Mouse (Mus musculus): ENCODE data around the gene Zmym6.
A peak's percentile ranks its signal among the peaks of the same experiment; 100 is the strongest.
"Not testable (repeated sequence)": the region's sequence is repeated elsewhere in the genome, so short reads cannot be mapped to it uniquely, and the experiment has no call there.

Gene Zmym6

DNA sequence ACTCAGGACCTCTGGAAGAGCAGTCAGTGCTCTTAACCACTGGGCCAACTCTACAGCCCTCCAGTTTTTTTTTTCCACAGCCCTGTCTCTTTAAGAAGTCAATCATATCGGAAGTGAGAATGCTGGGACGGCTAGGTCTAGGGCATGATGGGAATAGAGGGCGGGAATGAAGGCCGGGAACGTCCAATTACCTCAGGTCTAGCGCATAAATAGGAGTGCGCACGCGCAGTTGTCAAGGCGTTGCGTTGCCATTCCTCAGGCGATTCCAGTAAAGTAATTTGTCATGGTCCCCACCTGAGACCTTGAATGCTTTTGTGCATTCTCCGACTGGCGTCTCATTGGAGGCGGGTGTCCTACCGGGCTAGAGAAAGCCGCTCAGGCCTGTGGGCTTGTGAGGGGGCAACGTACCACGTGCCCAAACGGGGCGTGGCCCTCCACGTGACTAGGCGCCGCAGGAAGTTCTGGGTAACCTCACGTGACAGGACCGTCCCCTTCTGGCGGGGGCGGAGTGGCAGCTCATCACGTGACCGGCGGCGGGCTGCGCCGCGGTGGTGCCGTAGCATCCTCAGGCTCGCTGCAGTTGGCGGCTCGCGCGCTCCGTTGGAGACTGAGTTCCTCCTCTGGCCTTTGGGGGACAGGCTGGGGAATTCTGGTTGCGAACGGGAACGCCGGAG lies at the start of gene Zmym6:
Zmym6 (plus strand) TSS at position 509 of the 674 bp plus-strand sequence.
- DNase-seq (ENCODE audit: low read depth, low spot score), result peak; percentile 94

DNA sequence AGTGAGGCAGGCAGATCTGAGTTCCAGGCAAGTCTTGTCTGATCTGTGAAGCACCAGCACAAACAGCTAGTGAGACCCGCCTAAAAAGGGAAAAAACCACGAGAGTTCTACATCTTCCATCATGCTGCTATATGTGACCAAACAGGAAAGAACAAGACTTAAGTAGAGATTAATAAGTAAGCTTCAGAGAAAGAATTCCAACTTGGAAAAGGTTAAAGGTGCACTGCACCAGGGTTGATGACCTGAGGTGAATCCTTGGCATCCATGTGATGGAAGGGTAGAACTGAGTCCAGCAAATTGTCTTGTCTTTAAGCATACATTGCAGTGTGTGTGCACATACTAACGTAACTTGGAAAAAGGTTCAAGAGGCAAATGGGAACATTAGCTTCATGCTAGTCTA lies 40.0 kb upstream of the Zmym6 start:
- DNase-seq (ENCODE audit: low read depth, low spot score), result no peak

DNA sequence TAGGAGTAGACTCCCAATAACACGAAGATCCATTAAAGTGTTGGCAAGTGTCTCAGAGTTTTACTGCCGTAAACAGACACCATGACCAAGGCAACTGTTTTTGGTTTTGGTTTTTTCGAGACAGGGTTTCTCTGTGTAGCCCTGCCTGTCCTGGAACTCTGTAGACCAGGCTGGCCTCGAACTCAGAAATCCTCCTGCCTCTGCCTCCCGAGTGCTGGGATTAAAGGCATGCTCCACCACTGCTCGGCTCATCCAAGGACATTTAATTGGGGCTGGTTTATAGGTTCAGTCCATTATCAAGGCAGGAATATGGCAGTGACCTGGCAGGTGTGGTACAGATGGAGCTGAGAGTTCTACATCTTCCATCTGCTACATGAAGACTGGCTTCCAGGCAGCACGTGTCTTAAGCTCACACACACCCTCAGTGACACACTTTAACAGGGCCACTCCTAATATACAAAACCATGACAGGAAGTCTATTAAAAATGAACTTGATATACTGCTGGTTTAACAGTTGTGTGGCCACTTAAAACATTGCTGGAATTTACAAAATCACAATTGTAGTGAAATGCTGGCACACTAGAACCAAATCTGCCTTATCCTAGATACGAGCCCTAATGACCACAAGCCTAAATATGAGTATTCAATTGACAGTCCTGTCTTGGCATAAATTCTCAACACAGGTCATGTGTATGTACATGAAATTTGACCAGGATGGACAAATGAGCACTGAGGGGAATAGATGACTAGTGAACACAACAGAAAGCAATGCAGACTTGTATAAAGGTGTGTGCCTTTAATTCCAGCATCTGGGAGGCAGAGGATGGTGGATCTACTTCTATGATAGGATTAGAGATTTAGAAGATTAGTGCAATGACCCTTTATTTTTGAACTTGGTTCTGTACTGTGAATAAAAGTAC lies 39.0 kb upstream of the Zmym6 start:
- DNase-seq (ENCODE audit: low read depth, low spot score), result no peak

DNA sequence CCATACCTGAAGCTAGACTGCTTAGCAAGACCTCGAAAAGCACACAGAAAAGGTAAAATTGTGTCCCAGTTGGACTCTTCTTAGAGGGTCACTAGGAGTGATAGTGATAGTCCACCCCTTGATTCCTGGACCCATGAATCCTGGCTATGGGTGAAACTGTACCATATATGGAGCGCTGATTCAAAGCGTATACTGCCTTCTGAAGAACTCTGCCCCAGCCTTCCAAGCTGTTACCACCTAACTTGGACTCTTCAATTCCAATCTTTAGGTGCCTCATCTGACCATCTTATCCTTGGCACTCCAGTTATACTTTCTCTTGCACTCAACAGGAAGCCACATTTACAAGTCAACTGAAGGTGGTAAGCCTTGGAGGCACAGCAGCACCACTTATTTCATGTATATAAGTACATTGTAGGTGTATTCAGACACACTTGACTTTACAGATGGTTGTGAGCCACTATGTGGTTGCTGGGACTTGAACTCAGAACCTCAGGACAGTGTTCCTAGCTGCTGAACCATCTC lies 38.3 kb upstream of the Zmym6 start:
- DNase-seq (ENCODE audit: low read depth, low spot score), result no peak

DNA sequence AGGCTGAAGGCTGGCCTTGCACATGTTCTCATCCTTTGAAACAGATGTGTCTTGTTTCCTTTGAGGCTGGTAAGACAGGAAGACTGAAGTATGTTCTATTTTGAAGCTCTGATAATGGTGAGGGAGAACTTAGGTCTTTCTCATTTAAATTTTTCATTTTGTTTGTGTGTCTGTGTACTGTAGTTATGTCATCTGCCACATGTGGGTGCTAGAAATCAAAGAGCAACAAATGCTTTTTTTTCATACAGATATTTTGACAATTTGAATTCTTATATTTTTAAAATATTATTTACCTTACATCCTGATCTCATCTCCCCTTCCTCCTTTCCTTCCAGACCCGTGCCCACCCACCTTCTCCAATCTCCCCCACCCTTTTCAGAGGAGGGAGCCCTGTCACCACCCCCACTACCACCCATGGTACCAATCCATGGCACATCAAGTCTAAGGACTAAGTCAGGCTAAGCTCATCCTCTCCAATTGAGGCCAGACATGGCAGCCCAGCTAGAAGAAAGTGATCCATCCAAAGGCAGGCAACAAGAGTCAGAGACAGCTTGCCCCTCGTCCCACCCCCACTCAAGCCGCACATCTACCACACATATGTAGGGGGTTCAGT lies 37.2 kb upstream of the Zmym6 start:
- DNase-seq (ENCODE audit: low read depth, low spot score), result no peak

DNA sequence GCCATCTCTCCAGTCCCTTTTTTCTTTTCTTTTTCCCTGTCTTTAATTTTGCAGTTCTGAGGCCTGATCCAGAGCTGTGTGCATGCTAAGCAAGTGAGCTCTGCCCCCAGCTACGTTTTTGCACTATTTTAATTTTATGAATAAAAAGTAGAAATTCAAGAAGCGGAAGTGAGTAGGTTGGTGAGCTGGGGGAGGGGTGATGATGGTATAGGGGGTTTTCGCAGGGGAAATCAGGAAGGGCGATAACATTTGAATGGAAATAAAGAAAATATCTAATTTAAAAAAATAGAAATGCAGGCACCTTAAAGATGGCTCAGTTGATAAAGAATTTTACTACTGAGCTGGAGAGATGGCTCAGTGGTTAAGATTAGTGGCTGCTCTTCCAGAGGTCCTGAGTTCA lies 33.6 kb upstream of the Zmym6 start:
- peak; percentile 47 for DNase-seq (ENCODE audit: low read depth, low spot score)

DNA sequence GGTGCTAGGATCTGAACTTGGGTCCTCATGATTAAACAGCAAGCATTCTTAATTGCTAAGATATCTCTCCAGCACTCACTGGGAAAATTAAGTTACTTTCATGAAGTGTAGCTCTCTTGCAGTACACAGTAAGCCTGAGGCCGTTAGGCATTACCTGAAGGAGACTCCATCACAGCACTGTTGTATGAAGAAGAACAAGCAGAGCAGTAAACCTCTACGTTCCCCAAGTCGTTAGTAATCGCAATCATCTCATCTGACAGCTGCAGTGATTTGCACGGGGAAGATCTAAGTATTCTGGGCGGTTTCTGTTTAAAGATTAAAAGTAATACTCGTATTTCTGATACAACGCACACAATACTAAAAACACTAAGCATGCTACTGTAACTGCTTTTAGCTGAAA lies 26.1 kb upstream of the Zmym6 start:
- DNase-seq (ENCODE audit: low read depth, low spot score), result no peak

DNA sequence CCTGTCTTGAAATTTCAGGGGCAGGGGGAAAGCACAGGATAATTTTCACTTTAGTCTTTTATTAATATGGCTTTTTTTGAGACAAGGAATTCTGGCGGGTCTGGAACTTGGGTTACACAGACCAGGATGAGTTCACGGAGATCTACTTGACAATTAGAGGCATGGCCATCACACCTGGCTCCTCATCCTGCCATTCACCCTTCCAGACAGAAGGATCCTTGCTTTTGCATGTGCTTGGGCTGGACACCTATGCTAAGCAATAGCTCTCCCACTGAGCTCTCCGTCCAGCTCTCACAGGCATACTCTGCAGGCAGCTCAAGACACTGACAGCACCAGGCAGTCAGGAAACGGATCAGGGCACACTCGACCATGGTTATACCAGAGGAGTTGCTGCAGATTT lies 24.1 kb upstream of the Zmym6 start:
- DNase-seq (ENCODE audit: low read depth, low spot score), result no peak

DNA sequence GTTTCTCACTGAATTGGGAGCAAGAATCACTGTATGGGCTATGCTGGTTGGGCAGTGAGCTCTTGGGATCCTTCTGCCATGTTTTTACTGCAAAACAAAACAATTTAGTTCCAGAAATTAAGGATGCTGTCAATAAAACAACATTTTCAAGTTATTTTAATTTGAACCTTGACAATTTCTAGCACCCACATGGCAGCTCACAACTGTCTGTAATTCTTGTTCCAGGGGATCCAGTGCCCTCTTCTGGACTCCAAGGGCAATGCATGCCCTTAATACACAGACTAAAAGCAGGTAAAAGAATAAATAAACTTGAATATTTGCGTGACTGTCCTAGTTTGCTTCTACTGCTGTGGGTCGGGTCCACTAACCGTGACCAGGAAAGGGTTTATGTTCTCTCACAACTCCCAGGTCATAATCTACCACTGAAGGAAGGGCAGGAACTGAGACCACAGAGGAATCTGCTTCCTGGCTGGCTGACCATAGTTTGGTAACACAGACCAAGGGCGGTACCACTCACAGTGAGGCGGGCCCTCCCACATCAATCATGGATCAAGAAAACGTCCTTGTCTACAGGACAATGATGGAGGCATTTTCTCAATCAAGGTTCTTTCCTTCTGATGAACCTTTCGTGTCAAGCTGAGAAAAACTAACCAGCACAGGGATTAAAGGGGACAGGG lies 22.5 kb upstream of the Zmym6 start:
- DNase-seq (ENCODE audit: low read depth, low spot score), result no peak

DNA sequence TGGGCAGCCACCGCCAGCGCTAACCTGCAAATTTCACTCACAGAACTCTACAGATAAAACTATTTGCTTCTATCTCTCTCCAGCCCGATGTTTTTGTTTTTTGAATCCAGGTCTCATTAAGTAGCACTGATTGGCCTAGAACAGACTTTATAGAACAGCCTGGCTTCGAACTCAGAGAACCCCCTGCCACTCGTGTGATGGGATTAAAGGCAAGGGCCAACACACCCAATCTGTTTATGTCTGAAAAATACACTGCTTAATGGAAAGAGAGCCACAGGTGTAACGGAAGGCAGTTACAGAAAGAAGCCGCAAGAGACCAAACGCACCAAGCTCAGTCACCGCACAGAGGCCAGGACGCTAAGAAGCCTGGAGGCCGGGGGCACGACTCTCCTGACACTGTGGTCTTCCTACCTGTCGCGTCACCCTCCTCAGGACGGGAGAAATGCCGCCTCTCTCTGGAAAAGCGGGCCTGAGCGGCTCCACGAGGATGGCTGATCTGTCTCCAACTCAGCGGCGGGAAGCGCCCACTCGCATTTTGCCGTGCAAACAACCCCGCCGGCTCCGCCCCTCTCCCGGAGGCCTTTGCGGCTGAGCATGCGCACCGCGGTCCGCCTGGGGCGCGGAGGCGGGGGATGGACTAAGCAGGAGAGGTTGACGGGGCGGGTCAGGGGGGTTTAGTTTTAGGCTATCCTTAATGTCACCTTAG lies 16.4 kb upstream of the Zmym6 start, which contains the start of gene Zmym1:
Zmym1 (minus strand) TSS at position 568 of the 706 bp plus-strand sequence.
- DNase-seq (ENCODE audit: low read depth, low spot score), result peak; percentile 93

DNA sequence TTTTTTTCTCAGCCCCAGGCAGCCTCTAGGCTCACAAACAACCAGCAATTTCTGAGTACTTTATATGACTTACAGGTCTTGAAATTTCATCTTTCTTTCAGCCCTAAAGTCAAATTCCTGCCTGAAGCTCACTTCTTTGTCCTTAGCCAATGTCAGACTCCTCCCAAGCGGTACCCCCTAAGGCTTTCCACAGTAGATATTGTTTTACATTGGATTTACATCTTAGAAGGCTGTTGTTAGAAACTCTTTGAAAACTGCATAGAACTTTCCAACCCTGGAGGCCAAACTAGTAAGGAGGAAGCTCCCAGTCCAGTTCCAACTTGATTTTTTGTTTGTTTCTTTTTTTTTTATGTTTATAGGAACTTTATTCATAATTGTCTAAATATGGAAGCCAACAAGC lies 13.1 kb upstream of the Zmym6 start:
- DNase-seq (ENCODE audit: low read depth, low spot score), result no peak

DNA sequence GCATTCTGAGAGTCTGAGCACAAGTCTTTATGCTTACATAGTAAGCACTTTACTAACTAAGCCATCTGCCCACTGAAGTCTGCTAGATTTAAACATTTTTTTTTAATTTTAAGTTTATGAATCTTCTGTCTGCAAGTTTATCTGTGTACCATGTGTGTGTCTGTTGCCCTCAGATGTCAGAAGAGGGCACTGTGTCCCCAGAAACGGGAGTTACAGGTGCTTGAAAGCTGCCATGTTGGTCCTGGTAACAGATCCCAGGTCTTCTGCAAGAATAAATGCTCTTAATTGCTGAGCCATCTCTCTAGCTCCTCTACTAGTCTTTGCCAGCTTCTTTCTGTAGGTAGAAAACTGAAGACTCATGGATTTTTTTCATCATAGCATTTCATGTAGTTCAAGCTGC lies 2.3 kb upstream of the Zmym6 start:
- DNase-seq (ENCODE audit: low read depth, low spot score), result peak; percentile 45

DNA sequence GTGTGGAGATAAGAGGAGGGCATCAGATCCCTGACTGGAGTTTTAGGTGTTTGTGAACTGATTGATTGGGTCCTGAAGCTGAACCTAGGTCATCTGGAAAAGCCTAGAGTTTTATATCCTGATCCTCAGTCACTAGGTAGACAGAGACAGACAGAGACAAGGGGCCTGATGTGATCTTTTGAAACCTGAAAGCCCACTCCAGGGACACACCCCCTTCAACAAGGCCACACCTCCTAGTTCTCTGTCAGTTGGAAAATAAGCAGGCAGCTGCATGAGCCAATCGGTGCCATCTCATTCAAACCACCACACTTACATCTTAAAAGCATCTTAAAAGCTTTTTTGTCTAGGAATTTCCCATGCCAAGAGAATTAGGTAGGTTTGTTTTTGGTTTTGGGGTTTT lies 3.6 kb downstream of the Zmym6 start:
- no peak for DNase-seq (ENCODE audit: low read depth, low spot score)

DNA sequence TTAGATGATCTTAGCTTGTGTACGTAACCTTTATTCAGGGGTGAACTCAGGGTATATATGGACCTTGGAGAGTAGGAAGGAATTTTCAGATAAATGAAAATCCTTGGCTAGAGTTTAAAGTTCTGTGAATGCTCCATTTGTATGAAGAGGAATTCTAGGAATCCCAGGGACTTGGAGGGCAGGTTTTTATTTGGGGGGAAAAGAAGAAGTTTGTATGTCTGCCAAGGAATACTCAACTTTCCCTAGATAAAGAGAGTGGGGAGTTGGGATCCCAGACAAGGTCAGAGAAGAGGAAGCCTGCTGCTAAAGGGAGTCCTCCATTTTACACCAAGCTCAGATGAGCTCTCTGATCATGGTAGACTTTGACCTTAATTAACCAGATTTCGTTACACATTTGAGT lies 5.9 kb downstream of the Zmym6 start:
- DNase-seq (ENCODE audit: low read depth, low spot score), result no peak

DNA sequence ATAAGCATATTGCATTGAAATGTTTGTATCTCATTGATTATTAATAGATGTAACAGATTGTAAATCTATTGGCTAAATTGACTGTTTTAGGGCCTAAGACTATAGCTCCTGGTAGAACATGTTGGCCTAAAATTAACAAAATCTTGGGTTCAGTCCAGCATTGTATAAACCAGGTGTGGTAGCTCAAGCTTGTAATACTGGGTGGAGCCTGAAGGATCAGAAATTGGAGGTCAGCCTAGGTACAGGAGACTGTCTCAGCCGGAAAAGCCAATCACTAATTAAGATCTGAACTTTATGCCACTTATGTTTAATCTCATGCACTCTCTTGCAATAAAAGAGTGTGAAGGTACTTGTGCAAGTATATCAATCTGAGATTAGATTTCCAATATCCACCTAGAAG lies 8.6 kb downstream of the Zmym6 start:
- no peak for DNase-seq (ENCODE audit: low read depth, low spot score)

DNA sequence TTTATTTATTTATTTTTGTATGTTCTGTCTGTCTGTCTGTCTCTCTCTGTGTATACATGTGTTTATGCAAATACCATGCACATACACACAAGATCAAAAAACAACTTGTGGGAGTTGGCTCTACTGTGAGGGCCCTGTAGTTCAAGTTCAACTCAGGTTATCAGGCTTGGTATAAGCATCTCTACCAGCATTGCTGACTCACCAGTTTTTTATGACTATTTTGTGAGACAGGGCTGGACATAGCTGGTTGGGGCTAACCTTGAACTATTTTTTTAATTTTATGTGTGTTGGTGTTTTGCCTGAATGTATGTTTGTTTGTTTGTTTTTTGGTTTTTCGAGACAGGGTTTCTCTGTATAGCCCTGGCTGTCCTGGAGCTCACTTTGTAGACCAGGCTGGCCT lies 14.0 kb downstream of the Zmym6 start:
- no peak for DNase-seq (ENCODE audit: low read depth, low spot score)

DNA sequence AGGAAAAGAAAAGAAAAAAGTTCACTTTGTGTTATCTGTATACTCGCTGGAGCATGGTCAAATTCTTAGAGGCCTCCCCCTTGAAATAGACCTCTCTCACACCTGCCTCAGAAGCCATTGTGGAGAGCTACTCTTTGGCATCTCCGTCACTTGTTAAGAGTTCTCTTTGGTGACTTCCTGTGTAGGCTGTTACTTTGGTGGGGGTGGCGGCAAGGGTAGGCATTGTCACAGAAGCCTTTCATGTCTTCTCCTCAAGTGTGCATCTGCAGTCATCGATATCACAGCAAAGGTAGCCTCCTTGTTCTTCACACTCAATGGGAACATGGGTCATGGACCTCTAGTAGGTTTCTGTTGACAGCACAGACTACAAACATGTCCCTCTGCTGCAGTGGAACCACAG lies 17.9 kb downstream of the Zmym6 start:
- no peak for DNase-seq (ENCODE audit: low read depth, low spot score)

DNA sequence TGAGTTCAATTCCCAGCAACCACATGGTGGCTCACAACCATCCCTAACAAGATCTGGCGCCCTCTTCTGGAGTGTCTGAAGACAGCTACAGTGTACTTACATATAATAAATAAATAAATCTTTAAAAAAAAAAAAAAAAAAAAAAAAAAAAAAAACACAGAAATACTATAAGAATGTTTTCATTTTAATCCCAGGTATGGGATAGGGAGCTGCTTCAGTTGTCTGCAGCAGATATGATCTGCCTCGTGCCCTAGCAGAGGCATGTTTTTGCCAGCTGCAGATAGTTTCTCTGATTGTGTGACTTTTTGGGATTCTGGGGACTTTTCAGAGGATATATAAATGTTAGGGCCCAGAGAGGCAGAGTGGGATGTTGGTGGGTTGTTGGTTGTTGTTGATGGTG lies 22.4 kb downstream of the Zmym6 start:
- DNase-seq (ENCODE audit: low read depth, low spot score), result not testable (repeated sequence)

DNA sequence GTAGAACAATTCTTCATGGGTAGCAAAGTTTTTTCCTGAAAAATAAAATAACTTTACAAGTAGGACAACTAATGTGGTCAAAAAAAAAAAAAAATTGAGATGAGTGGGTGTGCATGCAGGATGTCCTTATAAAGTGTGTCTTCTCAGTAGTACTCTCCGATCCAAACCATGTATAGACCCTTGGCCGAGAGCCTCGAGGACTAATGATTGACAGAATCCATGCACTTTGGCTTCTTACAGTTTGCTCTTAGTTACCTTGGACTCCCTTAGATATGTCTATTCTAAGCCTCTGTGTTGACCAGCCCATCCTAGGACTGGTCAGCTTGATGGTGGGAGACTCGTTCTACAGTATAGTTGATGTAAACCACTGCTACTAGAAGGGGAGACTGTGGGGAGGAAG lies 30.4 kb downstream of the Zmym6 start:
- DNase-seq (ENCODE audit: low read depth, low spot score), result no peak

DNA sequence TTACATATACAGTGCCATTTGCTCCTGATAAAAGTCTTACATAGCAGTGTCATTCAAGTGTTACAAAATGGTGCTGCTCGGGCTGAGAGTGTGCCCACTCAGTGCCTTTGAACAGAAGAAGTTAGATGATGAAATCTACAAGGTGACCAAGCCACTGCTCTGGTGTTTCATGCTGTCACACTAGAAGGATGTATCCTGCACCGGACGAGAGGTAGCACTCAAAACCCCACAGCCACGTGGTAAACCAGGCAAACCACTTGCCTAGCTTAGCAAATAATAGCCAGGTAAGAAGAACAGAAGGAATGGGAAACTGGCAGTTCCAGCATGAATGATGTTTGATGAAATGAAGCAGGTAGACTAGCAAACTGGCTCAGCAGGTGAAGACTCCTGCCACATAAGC lies 33.4 kb downstream of the Zmym6 start:
- no peak for DNase-seq (ENCODE audit: low read depth, low spot score)

DNA sequence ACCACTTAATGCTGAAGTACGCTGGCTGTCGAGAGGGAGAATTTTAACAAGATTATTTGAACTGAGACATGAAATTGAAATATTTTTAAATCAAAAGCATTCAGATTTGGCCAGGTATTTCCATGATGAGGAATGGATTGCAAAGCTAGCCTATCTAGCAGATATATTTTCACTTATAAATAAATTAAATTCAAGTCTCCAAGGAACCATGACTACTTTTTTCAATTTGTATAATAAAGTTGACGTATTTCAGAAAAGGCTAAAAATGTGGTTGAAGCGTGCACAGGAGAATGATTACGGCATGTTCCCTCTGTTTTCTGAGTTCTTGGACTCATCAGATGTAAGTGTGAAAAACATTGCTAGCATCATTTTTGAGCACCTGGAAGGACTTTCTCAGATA lies 46.2 kb downstream of the Zmym6 start, which contains the start of gene Tmem35b:
Tmem35b (plus strand) TSS at position 301 of the 400 bp plus-strand sequence.
- no peak for DNase-seq (ENCODE audit: low read depth, low spot score)

Data from A20 (cell line).